ENCODE assay signal across 9 mouse cellular contexts in the genomic region with DNA sequence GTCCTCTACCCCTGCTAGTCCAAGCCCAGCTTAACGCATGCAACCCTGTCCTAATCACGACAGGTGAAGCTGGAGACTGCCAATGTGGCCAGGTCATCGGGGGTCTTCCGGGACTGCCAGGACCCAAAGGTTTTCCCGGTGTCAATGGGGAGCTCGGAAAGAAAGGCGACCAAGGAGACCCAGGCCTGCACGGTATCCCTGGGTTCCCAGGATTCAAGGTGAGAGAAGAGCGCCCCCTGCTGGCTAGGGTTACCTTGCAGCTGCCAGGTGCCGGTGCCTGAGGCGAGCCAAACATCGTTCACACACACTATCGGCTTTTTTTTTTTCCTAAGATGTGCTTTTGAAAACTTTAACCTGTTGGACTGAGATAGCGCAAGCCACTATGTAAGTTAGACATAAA. TPM values are rescaled to one million over a fixed set of nuclear protein-coding genes. Genes with fewer than 3 reads are reported as not detected.
DNase-seq lines count a peak whose midpoint lies in the region; ATAC-seq and TF ChIP-seq lines count a peak whose summit lies in the region.
"Had no signal": no experiment of that assay in that cellular context is flagged by ENCODE, and none has a peak within 500 bp of the region (broad histone marks: within the 10 kb centered on the region; RNA-seq: fewer than 3 reads in every experiment).

No protein-coding gene starts in this region.

- TF ChIP-seq POLR2A in bone marrow macrophage, adult 2 months (IDR thresholded peaks at IDR 0.05; ENCODE audit: borderline replicate concordance, low read depth, low read length) = no peak

- no peak overlapping the region for H3K9ac ChIP-seq in heart, embryonic 12.5 days
- H3K9ac ChIP-seq: embryonic facial prominence, embryonic 12.5 days had no signal

- H3K36me3 ChIP-seq in heart, embryonic 12.5 days = peaks cover 53% of the 10 kb centered on the region

- no peak for ATAC-seq in heart, embryonic 12.5 days (ENCODE audit: insufficient number of reproducible peaks, low FRiP score)
- ATAC-seq in monocyte, adult 5-6 weeks (replicated peaks; ENCODE audit: insufficient number of reproducible peaks, low FRiP score, low TSS enrichment, poor library complexity, severe bottlenecking) = no peak

- peaks cover 26% of the 10 kb centered on the region for H3K4me1 ChIP-seq in heart, embryonic 12.5 days (replicated peaks)
- H3K4me1 ChIP-seq in bone marrow macrophage, adult 2 months (ENCODE audit: control insufficient read depth, insufficient read depth, low read length) = no peaks in the 10 kb centered on the region

- no peak overlapping the region for H3K27ac ChIP-seq in heart, embryonic 12.5 days (ENCODE audit: poor library complexity, severe bottlenecking)
- H3K27ac ChIP-seq in bone marrow macrophage, adult 2 months (ENCODE audit: insufficient read depth, low read depth, low read length) = no peak overlapping the region
- H3K27ac ChIP-seq: embryonic facial prominence, embryonic 12.5 days had no signal

- H3K9me3 ChIP-seq in heart, embryonic 12.5 days (replicated peaks) = no peaks in the 10 kb centered on the region
- H3K9me3 ChIP-seq: embryonic facial prominence, embryonic 12.5 days had no signal

- no peaks in the 10 kb centered on the region for H3K27me3 ChIP-seq in heart, embryonic 12.5 days (replicated peaks)
- H3K27me3 ChIP-seq: embryonic facial prominence, embryonic 12.5 days had no signal

- no peak overlapping the region for H3K4me2 ChIP-seq in heart, embryonic 12.5 days
- H3K4me2 ChIP-seq: embryonic facial prominence, embryonic 12.5 days had no signal

- no peak overlapping the region for H3K4me3 ChIP-seq in heart, embryonic 12.5 days
- no peak overlapping the region for H3K4me3 ChIP-seq in bone marrow macrophage, adult 2 months (ENCODE audit: insufficient read depth, low read length)
- H3K4me3 ChIP-seq: embryonic facial prominence, embryonic 12.5 days had no signal

- TF ChIP-seq CTCF in bone marrow macrophage, adult 2 months (IDR thresholded peaks at IDR 0.05; ENCODE audit: low read depth, low read length) = peak; percentile 94

- WGBS in heart, embryonic 12.5 days = 63% methylated on average over 14 of the region's 14 CpGs

- DNase-seq in heart, adult 18-20 months = peak; percentile 53 to 79
- DNase-seq in spleen, adult 18-20 months = peak; percentile 16 to 40
- DNase-seq in spleen, postnatal 36 days (ENCODE audit: low spot score in 2 of 2) = no peak
- DNase-seq in heart, postnatal 4 days = peak; percentile 77
- peak; percentile 62 for DNase-seq in naive thymus-derived CD4-positive, alpha-beta T cell, adult 2 months (ENCODE audit: low read depth)

RNA-seq across cellular contexts. Expression of a gene that starts 57.4 kb away (rescaled TPM):
- 10 to 100 TPM; 17.4 to 20.5 TPM for total RNA-seq in heart, adult 18-20 months (2021)
- polyA plus RNA-seq in heart, embryonic 12.5 days (2016; fragmentation: Nextera tagmentation; extraction: Ambion mirVana) = 20.2 and 23.5 TPM in 2 replicates
- 12.2 and 12.5 TPM in 2 replicates for polyA plus RNA-seq in bone marrow macrophage, adult 2 months (2012; ENCODE audit: insufficient read depth, insufficient read length, missing spikeins)
- 10 to 100 TPM; 31.3 to 33.6 TPM for total RNA-seq in heart, postnatal 4 days (2021)
- total RNA-seq in monocyte, adult 5-6 weeks (2017) = 11.7 to 33.0 TPM (median 18.9 TPM) in 3 replicates

Comparison
In these comparisons a context has a peak if more than half of its experiments do, and no peak if none do; other contexts are left out.
1. DNase-seq: peak in heart, adult 18-20 months (2 of 2), spleen, adult 18-20 months (2 of 2), heart, postnatal 4 days (single experiment) and naive thymus-derived CD4-positive, alpha-beta T cell, adult 2 months (single experiment); none in spleen, postnatal 36 days (0 of 2).